Mouse (Mus musculus) myocyte (in vitro differentiated cells): ENCODE measurements around the gene Fndc1. TPM values are rescaled to one million over a fixed set of nuclear protein-coding genes. Genes with fewer than 3 reads are reported as not detected.

ENCODE experiments used
- H3K27me3 ChIP-seq: one replicate; pipeline ENCODE4 v1.6.1; 2011; ENCODE audit not compliant: control insufficient read depth, insufficient read depth, insufficient read length
- H3K36me3 ChIP-seq: one replicate; pipeline ENCODE4 v1.6.1; 2011; ENCODE audit not compliant: control insufficient read depth, insufficient read depth
- H3K4me2 ChIP-seq: one replicate; pipeline ENCODE4 v1.6.1; 2011; ENCODE audit warnings: low read depth, control low read depth
- H3K4me3 ChIP-seq: one replicate; pipeline ENCODE4 v1.5.1; 2011; ENCODE audit warnings: mild to moderate bottlenecking, control low read depth, moderate library complexity
- H3K79me2 ChIP-seq: one replicate; pipeline ENCODE4 v1.6.1; 2011; ENCODE audit not compliant: control insufficient read depth, insufficient read depth
- H3ac ChIP-seq: one replicate; pipeline ENCODE4 v1.6.1; 2011; ENCODE audit not compliant: control insufficient read depth, insufficient read length
- CEBPB ChIP-seq: IDR thresholded peaks from 2 replicates; pipeline ENCODE4 v1.6.1; 2011; ENCODE audit warnings: mild to moderate bottlenecking, moderate library complexity; ENCODE audit not compliant: poor library complexity, insufficient read depth, severe bottlenecking
- E2F4 ChIP-seq: IDR thresholded peaks from one replicate; pipeline ENCODE4 v1.6.1; 2011; ENCODE audit warnings: mild to moderate bottlenecking, control low read depth, moderate library complexity; ENCODE audit not compliant: insufficient read depth
- MAX ChIP-seq: IDR thresholded peaks from one replicate; pipeline ENCODE4 v1.6.1; 2011; ENCODE audit warnings: low read depth, mild to moderate bottlenecking, control low read depth
- MYOD1 ChIP-seq, 3 experiments: IDR thresholded peaks; one replicate each; pipeline ENCODE4 v1.6.1; 2011; ENCODE audit warnings: control low read depth in 2 of 3, low read depth in 2 of 3, mild to moderate bottlenecking in 2 of 3, moderate library complexity in 1 of 3; ENCODE audit not compliant: insufficient read length in 2 of 3, control insufficient read depth in 1 of 3
- MYOG ChIP-seq, 3 experiments: IDR thresholded peaks; one replicate each; pipeline ENCODE4 v1.6.1; 2011; ENCODE audit warnings: control low read depth in 2 of 3, low read depth in 2 of 3, mild to moderate bottlenecking in 2 of 3; ENCODE audit not compliant: insufficient read length in 2 of 3, control insufficient read depth in 1 of 3, insufficient read depth in 1 of 3
- POLR2A ChIP-seq: IDR thresholded peaks from one replicate; pipeline ENCODE4 v1.6.1; 2011; ENCODE audit warnings: low read depth, mild to moderate bottlenecking, control low read depth, moderate library complexity; ENCODE audit not compliant: insufficient read length
- POLR2AphosphoS2 ChIP-seq: IDR thresholded peaks from one replicate; pipeline ENCODE4 v1.6.1; 2011; ENCODE audit warnings: low read depth, control low read depth; ENCODE audit not compliant: insufficient read length
- REST ChIP-seq: IDR thresholded peaks from one replicate; pipeline ENCODE4 v1.6.1; 2011; ENCODE audit warnings: mild to moderate bottlenecking, control low read depth, moderate library complexity; ENCODE audit not compliant: insufficient read depth, insufficient read length
- SRF ChIP-seq: IDR thresholded peaks from one replicate; pipeline ENCODE4 v1.6.1; 2011; ENCODE audit warnings: low read depth; ENCODE audit not compliant: control insufficient read depth, insufficient read length
- TCF12 ChIP-seq: IDR thresholded peaks from one replicate; pipeline ENCODE4 v1.6.1; 2011; ENCODE audit warnings: mild to moderate bottlenecking, control low read depth; ENCODE audit not compliant: poor library complexity, insufficient read depth, severe bottlenecking
- TCF3 ChIP-seq: IDR thresholded peaks from one replicate; pipeline ENCODE4 v1.6.1; 2011; ENCODE audit warnings: low read depth, control low read depth; ENCODE audit not compliant: insufficient read length
- USF1 ChIP-seq: IDR thresholded peaks from one replicate; pipeline ENCODE4 v1.6.1; 2011; ENCODE audit warnings: low read depth, mild to moderate bottlenecking, control low read depth, moderate library complexity
- polyA plus RNA-seq: library from polyadenylated mRNA; unstranded; fragments of >200 nt; fragmentation: generic; extraction: Trizol; gene quantifications from one replicate; pipeline ENCODE4 v1.2.1, GENCODE M21; 2012; ENCODE audit warnings: missing spikeins

The Fndc1 gene
- polyA plus RNA-seq, 1 experiment: 6.2 TPM

GRCm38 (mm10) chr17:7821553-7822186, 5.4 kb downstream of the Fndc1 start:
- Histone ChIP-seq H3ac (no peak overlapping the region), H3K36me3 (no peaks in the 10 kb centered on the region), H3K4me3 (no peak overlapping the region), H3K4me2 (no peak overlapping the region), H3K27me3 (peaks cover 6% of the 10 kb centered on the region), H3K79me2 (no peaks in the 10 kb centered on the region)
- TF ChIP-seq MYOG (IDR thresholded peaks at IDR 0.05; ENCODE audit: control insufficient read depth in 1 of 3, insufficient read depth in 1 of 3, insufficient read length in 2 of 3, low read depth in 2 of 3) (no peak), CEBPB (no peak), POLR2A (no peak), MAX (no peak), TCF12 (no peak), USF1 (no peak), REST (no peak), TCF3 (no peak), MYOD1 (IDR thresholded peaks at IDR 0.05; ENCODE audit: control insufficient read depth in 1 of 3, insufficient read length in 2 of 3, low read depth in 2 of 3) (no peak), SRF (no peak), E2F4 (no peak), POLR2AphosphoS2 (no peak)

- TF ChIP-seq POLR2A (no peak), REST (no peak), MYOG (IDR thresholded peaks at IDR 0.05; ENCODE audit: control insufficient read depth in 1 of 3, insufficient read depth in 1 of 3, insufficient read length in 2 of 3, low read depth in 2 of 3) (no peak), TCF12 (no peak), MAX (no peak), CEBPB (no peak), E2F4 (no peak), POLR2AphosphoS2 (no peak), USF1 (no peak), TCF3 (no peak), MYOD1 (IDR thresholded peaks at IDR 0.05; ENCODE audit: control insufficient read depth in 1 of 3, insufficient read length in 2 of 3, low read depth in 2 of 3) (no peak)
- no peak overlapping the region for H3K4me2 ChIP-seq
- H3ac ChIP-seq: no peak overlapping the region
- no peaks in the 10 kb centered on the region for H3K27me3 ChIP-seq
- no peaks in the 10 kb centered on the region for H3K36me3 ChIP-seq
- no peak overlapping the region for H3K4me3 ChIP-seq
- H3K79me2 ChIP-seq: no peaks in the 10 kb centered on the region
These were observed 6.9 kb downstream of the Fndc1 start for GRCm38 (mm10) chr17:7820176-7820575.

- no peak overlapping the region for H3ac ChIP-seq
- H3K4me2 ChIP-seq: no peak overlapping the region
- H3K79me2 ChIP-seq: no peaks in the 10 kb centered on the region
- H3K4me3 ChIP-seq: no peak overlapping the region
- TF ChIP-seq MYOD1 (IDR thresholded peaks at IDR 0.05; ENCODE audit: control insufficient read depth in 1 of 3, insufficient read length in 2 of 3, low read depth in 2 of 3) (no peak), SRF (no peak), POLR2AphosphoS2 (no peak), MAX (no peak), POLR2A (no peak), TCF3 (no peak)
- H3K27me3 ChIP-seq: no peaks in the 10 kb centered on the region
- no peaks in the 10 kb centered on the region for H3K36me3 ChIP-seq
These were observed 10.5 kb downstream of the Fndc1 start for GRCm38 (mm10) chr17:7816602-7817001.

GRCm38 (mm10) chr17:7814433-7814832, 12.7 kb downstream of the Fndc1 start:
- no peak for TF ChIP-seq USF1
- TF ChIP-seq POLR2A: no peak
- TF ChIP-seq TCF12: no peak
- TF ChIP-seq TCF3: no peak
- no peak for TF ChIP-seq CEBPB
- TF ChIP-seq MYOD1 (IDR thresholded peaks at IDR 0.05; ENCODE audit: control insufficient read depth in 1 of 3, insufficient read length in 2 of 3, low read depth in 2 of 3): no peak
- no peak for TF ChIP-seq REST
- no peak for TF ChIP-seq POLR2AphosphoS2
- no peak for TF ChIP-seq MAX
- no peak for TF ChIP-seq E2F4
- no peak for TF ChIP-seq MYOG (IDR thresholded peaks at IDR 0.05; ENCODE audit: control insufficient read depth in 1 of 3, insufficient read depth in 1 of 3, insufficient read length in 2 of 3, low read depth in 2 of 3)
- TF ChIP-seq SRF: no peak
- H3K4me3 ChIP-seq: no peak overlapping the region
- no peaks in the 10 kb centered on the region for H3K79me2 ChIP-seq
- no peaks in the 10 kb centered on the region for H3K27me3 ChIP-seq
- H3K36me3 ChIP-seq: no peaks in the 10 kb centered on the region
- no peak overlapping the region for H3ac ChIP-seq
- no peak overlapping the region for H3K4me2 ChIP-seq
